Mouse (Mus musculus): ENCODE measurements at regions not wholly inside any gene's neighbourhood (a gene's known extent, or its start where the extent isn't known, plus 50 kb on each side); places are given as distances from the start of the nearest gene placed in this dataset.
A peak's percentile ranks its signal among the peaks of the same experiment; 100 is the strongest.

GRCm38 (mm10) chr14:33820541-33821260, 102.7 kb upstream of the Gdf10 start:
- no peak overlapping the region for H3K27ac ChIP-seq (ENCODE audit: low read depth)
- H3K4me1 ChIP-seq (replicated peaks; ENCODE audit: control insufficient read depth, insufficient read depth, low read length): peaks cover 7% of the 10 kb centered on the region; the same call in 1 of the 2 replicates
- H3K36me3 ChIP-seq (ENCODE audit: control insufficient read depth, insufficient read depth, low read length): no peaks in the 10 kb centered on the region
- no peak overlapping the region for H3K9ac ChIP-seq (ENCODE audit: low read length)
- H3K9me3 ChIP-seq (ENCODE audit: control insufficient read depth, low read length): no peaks in the 10 kb centered on the region
- no peak for ATAC-seq (replicated peaks; ENCODE audit: low FRiP score, low TSS enrichment, low read depth)
- H3K27me3 ChIP-seq (replicated peaks; ENCODE audit: control insufficient read depth, insufficient read depth, low read length): no peaks in the 10 kb centered on the region; the same call in 1 of the 2 replicates
- DNase-seq (ENCODE audit: low spot score): no peak
- 92% methylated on average over 14 of the region's 14 CpGs for WGBS
- H3K4me2 ChIP-seq (ENCODE audit: low read length): no peak overlapping the region
- H3K4me3 ChIP-seq (ENCODE audit: low read depth, low read length): no peak overlapping the region

GRCm38 (mm10) chr14:33821436-33821835, 102.0 kb upstream of the Gdf10 start:
- no peak overlapping the region for H3K4me3 ChIP-seq (ENCODE audit: low read depth, low read length)
- no peak overlapping the region for H3K27ac ChIP-seq (ENCODE audit: low read depth)
- 88% methylated on average over 7 of the region's 7 CpGs for WGBS
- H3K4me2 ChIP-seq (ENCODE audit: low read length): no peak overlapping the region
- ATAC-seq (replicated peaks; ENCODE audit: low FRiP score, low TSS enrichment, low read depth) (no peak), DNase-seq (ENCODE audit: low spot score) (no peak)
- no peaks in the 10 kb centered on the region for H3K36me3 ChIP-seq (ENCODE audit: control insufficient read depth, insufficient read depth, low read length)
- no peaks in the 10 kb centered on the region for H3K27me3 ChIP-seq (replicated peaks; ENCODE audit: control insufficient read depth, insufficient read depth, low read length)
- no peaks in the 10 kb centered on the region for H3K9me3 ChIP-seq (ENCODE audit: control insufficient read depth, low read length)
- H3K9ac ChIP-seq (ENCODE audit: low read length): no peak overlapping the region
- H3K4me1 ChIP-seq (replicated peaks; ENCODE audit: control insufficient read depth, insufficient read depth, low read length): peaks cover 7% of the 10 kb centered on the region; the same call in 1 of the 2 replicates

- no peak for DNase-seq (ENCODE audit: low spot score)
- WGBS: 33% methylated on average over 11 of the region's 11 CpGs
- Histone ChIP-seq H3K27me3 (replicated peaks; ENCODE audit: control insufficient read depth, insufficient read depth, low read length) (no peaks in the 10 kb centered on the region), H3K4me1 (replicated peaks; ENCODE audit: control insufficient read depth, insufficient read depth, low read length) (peaks cover 7% of the 10 kb centered on the region; the same call in 1 of the 2 replicates), H3K4me2 (ENCODE audit: low read length) (no peak overlapping the region), H3K9ac (ENCODE audit: low read length) (no peak overlapping the region), H3K9me3 (ENCODE audit: control insufficient read depth, low read length) (no peaks in the 10 kb centered on the region), H3K36me3 (ENCODE audit: control insufficient read depth, insufficient read depth, low read length) (no peaks in the 10 kb centered on the region), H3K4me3 (ENCODE audit: low read depth, low read length) (no peak overlapping the region), H3K27ac (ENCODE audit: low read depth) (peak overlapping the region; percentile 36; the same call in 1 of the 2 replicates)
- ATAC-seq (replicated peaks; ENCODE audit: low FRiP score, low TSS enrichment, low read depth): no peak
Observed at GRCm38 (mm10) chr14:33824421-33824874, 98.9 kb upstream of the Gdf10 start.

- WGBS: 86% methylated on average over 12 of the region's 12 CpGs
- peaks cover 7% of the 10 kb centered on the region; the same call in 1 of the 2 replicates for H3K4me1 ChIP-seq (replicated peaks; ENCODE audit: control insufficient read depth, insufficient read depth, low read length)
- H3K9me3 ChIP-seq (ENCODE audit: control insufficient read depth, low read length): no peaks in the 10 kb centered on the region
- no peak overlapping the region for H3K27ac ChIP-seq (ENCODE audit: low read depth)
- H3K27me3 ChIP-seq (replicated peaks; ENCODE audit: control insufficient read depth, insufficient read depth, low read length): no peaks in the 10 kb centered on the region
- ATAC-seq (replicated peaks; ENCODE audit: low FRiP score, low TSS enrichment, low read depth) (no peak), DNase-seq (ENCODE audit: low spot score) (no peak)
- H3K4me3 ChIP-seq (ENCODE audit: low read depth, low read length): no peak overlapping the region
- no peak overlapping the region for H3K4me2 ChIP-seq (ENCODE audit: low read length)
- no peak overlapping the region for H3K9ac ChIP-seq (ENCODE audit: low read length)
- no peaks in the 10 kb centered on the region for H3K36me3 ChIP-seq (ENCODE audit: control insufficient read depth, insufficient read depth, low read length)
Observed at GRCm38 (mm10) chr14:33826003-33826644, 97.3 kb upstream of the Gdf10 start.

GRCm38 (mm10) chr14:33832650-33833319, 90.6 kb upstream of the Gdf10 start:
- 41% methylated on average over 14 of the region's 14 CpGs for WGBS
- H3K27me3 ChIP-seq (replicated peaks; ENCODE audit: control insufficient read depth, insufficient read depth, low read length): no peaks in the 10 kb centered on the region
- no peaks in the 10 kb centered on the region for H3K9me3 ChIP-seq (ENCODE audit: control insufficient read depth, low read length)
- H3K4me3 ChIP-seq (ENCODE audit: low read depth, low read length): no peak overlapping the region
- no peak overlapping the region for H3K4me2 ChIP-seq (ENCODE audit: low read length)
- DNase-seq (ENCODE audit: low spot score): no peak
- no peaks in the 10 kb centered on the region for H3K36me3 ChIP-seq (ENCODE audit: control insufficient read depth, insufficient read depth, low read length)
- no peak for ATAC-seq (replicated peaks; ENCODE audit: low FRiP score, low TSS enrichment, low read depth)
- no peak overlapping the region for H3K9ac ChIP-seq (ENCODE audit: low read length)
- H3K27ac ChIP-seq (ENCODE audit: low read depth): peak overlapping the region; percentile 30; the same call in 1 of the 2 replicates
- 0 out of 2 replicates have a peak, but pooled peaks cover 12% of the 10 kb centered on the region for H3K4me1 ChIP-seq (replicated peaks; ENCODE audit: control insufficient read depth, insufficient read depth, low read length)

GRCm38 (mm10) chr14:33836341-33836740, 87.0 kb upstream of the Gdf10 start:
- DNase-seq (ENCODE audit: low spot score): no peak
- Histone ChIP-seq H3K4me1 (replicated peaks; ENCODE audit: control insufficient read depth, insufficient read depth, low read length) (0 out of 2 replicates have a peak, but pooled peaks cover 12% of the 10 kb centered on the region), H3K4me3 (ENCODE audit: low read depth, low read length) (no peak overlapping the region), H3K9ac (ENCODE audit: low read length) (no peak overlapping the region), H3K27ac (ENCODE audit: low read depth) (no peak overlapping the region), H3K36me3 (ENCODE audit: control insufficient read depth, insufficient read depth, low read length) (no peaks in the 10 kb centered on the region), H3K9me3 (ENCODE audit: control insufficient read depth, low read length) (no peaks in the 10 kb centered on the region), H3K27me3 (replicated peaks; ENCODE audit: control insufficient read depth, insufficient read depth, low read length) (no peaks in the 10 kb centered on the region), H3K4me2 (ENCODE audit: low read length) (no peak overlapping the region)
- 72% methylated on average over 11 of the region's 11 CpGs for WGBS
- no peak for ATAC-seq (replicated peaks; ENCODE audit: low FRiP score, low TSS enrichment, low read depth)

GRCm38 (mm10) chr14:33841821-33842220, 81.6 kb upstream of the Gdf10 start:
- no peak for DNase-seq (ENCODE audit: low spot score)
- H3K4me2 ChIP-seq (ENCODE audit: low read length): no peak overlapping the region
- H3K4me3 ChIP-seq (ENCODE audit: low read depth, low read length): no peak overlapping the region
- no peak for ATAC-seq (replicated peaks; ENCODE audit: low FRiP score, low TSS enrichment, low read depth)
- no peak overlapping the region for H3K27ac ChIP-seq (ENCODE audit: low read depth)
- H3K9ac ChIP-seq (ENCODE audit: low read length): no peak overlapping the region
- no peaks in the 10 kb centered on the region for H3K36me3 ChIP-seq (ENCODE audit: control insufficient read depth, insufficient read depth, low read length)
- no peaks in the 10 kb centered on the region for H3K27me3 ChIP-seq (replicated peaks; ENCODE audit: control insufficient read depth, insufficient read depth, low read length)
- H3K4me1 ChIP-seq (replicated peaks; ENCODE audit: control insufficient read depth, insufficient read depth, low read length): no peaks in the 10 kb centered on the region
- 77% methylated on average over 6 of the region's 6 CpGs for WGBS
- no peaks in the 10 kb centered on the region for H3K9me3 ChIP-seq (ENCODE audit: control insufficient read depth, low read length)

GRCm38 (mm10) chr14:33853499-33853898, 69.9 kb upstream of the Gdf10 start:
- Histone ChIP-seq H3K4me1 (replicated peaks; ENCODE audit: control insufficient read depth, insufficient read depth, low read length) (no peaks in the 10 kb centered on the region), H3K9ac (ENCODE audit: low read length) (no peak overlapping the region), H3K4me2 (ENCODE audit: low read length) (no peak overlapping the region), H3K36me3 (ENCODE audit: control insufficient read depth, insufficient read depth, low read length) (no peaks in the 10 kb centered on the region), H3K27ac (ENCODE audit: low read depth) (no peak overlapping the region), H3K27me3 (replicated peaks; ENCODE audit: control insufficient read depth, insufficient read depth, low read length) (no peaks in the 10 kb centered on the region), H3K9me3 (ENCODE audit: control insufficient read depth, low read length) (no peaks in the 10 kb centered on the region), H3K4me3 (ENCODE audit: low read depth, low read length) (no peak overlapping the region)
- ATAC-seq (replicated peaks; ENCODE audit: low FRiP score, low TSS enrichment, low read depth) (no peak), DNase-seq (ENCODE audit: low spot score) (no peak)
- 88% methylated on average over 3 of the region's 3 CpGs for WGBS
